Mouse (Mus musculus) layer of hippocampus, adult 9-10 months (tissue): Measurements from ENCODE around the gene Fen1.
A peak's percentile ranks its signal among the peaks of the same experiment; 100 is the strongest.

Experiments used
- DNase-seq: peaks from one replicate; pipeline ENCODE4 v3.0.0; 2022; ENCODE audit warnings: low spot score

Fen1 gene

GRCm38 (mm10) chr19:10213796-10214471 is 10.0 kb upstream of the Fen1 start:
- DNase-seq = no peak

DNA sequence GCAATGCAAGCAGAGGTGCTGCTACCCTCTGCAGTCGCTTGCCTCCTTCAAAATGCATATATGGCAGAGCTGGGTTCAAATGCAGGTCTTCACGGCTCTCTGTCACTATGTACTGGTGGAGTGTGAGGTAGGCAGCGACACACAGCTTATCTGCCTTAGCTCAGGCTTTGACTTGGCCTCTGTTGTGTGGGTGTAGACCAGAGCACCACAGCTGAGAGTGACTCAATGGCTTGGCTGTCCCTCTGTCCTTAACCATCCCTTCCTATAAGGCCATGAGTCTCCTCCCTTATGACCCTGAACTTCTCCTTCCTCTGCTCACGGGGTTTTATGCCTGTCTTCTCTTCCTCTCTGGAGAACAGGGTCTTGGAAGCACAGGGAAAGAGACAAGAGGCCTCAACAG is 6.9 kb upstream of the Fen1 start:
- no peak for DNase-seq

GRCm38 (mm10) chr19:10208851-10209250 is 4.9 kb upstream of the Fen1 start:
- DNase-seq = no peak

DNA sequence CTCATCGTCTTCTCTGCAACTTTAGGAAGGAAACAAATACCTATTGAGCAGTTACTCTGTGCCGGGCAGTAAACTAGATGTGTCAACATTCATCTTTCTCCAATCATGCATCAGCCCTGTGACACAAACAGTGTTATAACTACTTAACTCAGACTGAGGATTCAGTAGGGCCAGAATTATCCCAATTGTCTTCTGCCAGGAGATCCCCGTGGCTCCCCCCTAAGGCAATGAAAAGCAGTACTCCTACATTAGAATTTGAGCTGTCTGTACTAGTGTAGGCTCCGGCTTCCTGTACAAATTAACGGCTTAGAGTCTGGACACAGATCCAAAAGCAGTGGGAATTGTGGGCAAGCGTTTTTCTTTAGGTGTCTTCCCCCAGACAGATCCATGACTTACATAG is 1.1 kb upstream of the Fen1 start:
- DNase-seq = no peak

DNA sequence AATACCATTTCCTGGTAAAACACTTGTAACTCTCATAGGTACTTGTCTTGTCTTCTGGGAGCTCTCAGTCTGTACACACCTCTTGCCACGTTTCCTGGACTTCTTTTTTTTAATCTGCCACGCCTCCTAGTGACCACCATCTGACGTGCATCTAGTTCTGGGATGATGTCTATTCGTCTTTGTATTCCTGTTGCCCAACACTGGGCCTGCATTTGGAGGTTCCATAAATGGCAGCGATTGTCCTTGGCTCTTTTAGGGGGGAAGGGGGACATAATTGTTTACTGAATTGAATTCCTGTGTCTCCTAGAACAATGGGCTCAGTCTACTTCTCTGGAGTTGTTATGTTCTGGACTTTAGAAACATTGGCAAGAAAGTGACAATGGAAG is 640 bp upstream of the Fen1 start:
- peak; percentile 63 for DNase-seq

- no peak for DNase-seq
Observed at GRCm38 (mm10) chr19:10203146-10203847, 672 bp downstream of the Fen1 start.

GRCm38 (mm10) chr19:10198723-10199122 is 5.2 kb downstream of the Fen1 start:
- no peak for DNase-seq

- no peak for DNase-seq
Observed at GRCm38 (mm10) chr19:10198286-10198685, 5.7 kb downstream of the Fen1 start.

- DNase-seq = no peak
Observed at GRCm38 (mm10) chr19:10197130-10197529, 6.8 kb downstream of the Fen1 start.

- no peak for DNase-seq
Observed at GRCm38 (mm10) chr19:10195252-10195651, 8.7 kb downstream of the Fen1 start.

GRCm38 (mm10) chr19:10194337-10194736 is 9.6 kb downstream of the Fen1 start:
- no peak for DNase-seq

- no peak for DNase-seq
Observed at GRCm38 (mm10) chr19:10191326-10191725, 12.6 kb downstream of the Fen1 start.

DNA sequence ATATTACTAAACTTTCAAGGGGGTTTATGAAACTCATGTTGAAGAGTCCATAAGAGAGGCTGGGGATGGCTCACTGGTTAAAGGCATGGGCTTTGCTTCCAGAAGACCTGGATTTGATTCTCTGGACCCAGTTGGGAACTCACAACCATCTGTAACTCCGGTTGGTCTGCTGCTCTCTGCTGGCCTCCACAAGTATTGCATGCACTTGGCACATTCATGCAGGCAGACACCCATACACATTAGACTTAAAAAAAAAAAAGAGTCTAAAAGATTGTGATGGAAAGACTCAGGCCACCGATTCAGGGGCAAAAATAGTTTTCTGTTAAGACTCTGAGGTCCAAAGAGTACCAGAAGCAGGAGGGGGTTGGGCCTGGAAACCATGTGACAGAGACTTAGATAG is 13.2 kb downstream of the Fen1 start:
- DNase-seq = peak; percentile 74

GRCm38 (mm10) chr19:10189940-10190339 is 14.0 kb downstream of the Fen1 start:
- DNase-seq = no peak

DNA sequence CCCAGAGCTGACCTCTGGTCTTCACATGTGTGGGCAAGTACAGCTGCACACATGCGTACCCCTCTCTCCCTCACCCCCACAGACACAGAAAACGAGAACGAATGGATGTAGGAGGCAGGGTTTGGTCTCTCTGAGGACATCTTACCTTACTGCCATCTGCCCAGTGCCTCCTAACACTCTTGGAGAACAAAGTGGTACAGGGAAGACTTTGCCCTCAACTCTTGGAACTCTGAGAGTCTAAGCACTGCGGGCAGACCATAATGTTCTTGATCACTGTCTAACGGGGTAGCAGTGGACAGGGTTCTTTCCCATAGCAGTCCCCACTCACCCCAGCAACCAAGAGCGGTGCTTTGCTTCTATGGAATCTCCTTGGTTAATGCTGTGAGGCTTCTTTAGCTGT is 14.9 kb downstream of the Fen1 start:
- no peak for DNase-seq

DNA sequence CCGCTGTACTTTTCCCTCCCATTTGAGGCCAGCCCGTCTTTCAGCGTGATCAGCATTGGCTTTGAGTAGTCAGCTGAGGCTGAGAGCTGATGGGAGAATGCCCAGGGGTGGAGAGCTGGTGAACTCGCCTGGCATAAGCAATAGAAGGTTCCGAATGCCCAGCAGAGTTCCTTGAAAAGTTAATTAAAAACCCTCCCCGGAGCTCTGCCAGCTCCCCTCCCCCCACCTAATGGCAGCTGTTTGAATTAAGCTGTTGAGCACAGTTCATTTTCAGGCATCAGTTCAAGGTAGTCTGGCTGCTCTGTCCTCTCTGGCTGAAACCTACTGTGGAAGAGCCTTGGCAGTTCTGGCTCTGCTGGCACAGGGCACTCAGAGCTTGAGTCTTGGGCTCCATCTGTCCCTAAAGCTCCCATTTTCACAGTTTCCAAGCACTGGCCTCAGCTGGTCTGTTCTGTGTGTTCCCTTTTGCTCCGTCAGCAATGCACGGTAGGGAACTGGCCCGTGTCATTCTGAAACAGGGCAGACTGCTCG is 15.6 kb downstream of the Fen1 start:
- DNase-seq = no peak

DNA sequence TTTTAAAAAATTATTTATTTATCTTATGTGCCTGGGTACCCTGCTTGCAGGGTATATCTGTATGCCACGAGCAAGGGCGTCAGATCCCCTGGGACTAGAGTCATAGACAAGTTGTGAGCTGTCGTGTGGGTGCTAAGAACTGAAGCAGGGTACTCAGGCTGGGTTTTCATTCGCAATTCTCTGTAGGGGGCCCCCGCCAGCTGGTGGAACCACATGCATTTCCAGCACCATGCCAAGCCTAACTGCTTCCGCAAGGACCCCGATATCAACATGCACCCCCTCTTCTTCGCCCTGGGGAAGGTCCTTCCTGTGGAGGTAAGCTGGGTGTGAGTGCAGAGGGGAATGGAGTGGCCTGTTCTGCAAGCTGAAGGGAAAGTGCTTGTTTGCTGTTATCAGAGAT is 17.4 kb downstream of the Fen1 start:
- no peak for DNase-seq

- no peak for DNase-seq
Observed at GRCm38 (mm10) chr19:10185876-10186275, 18.1 kb downstream of the Fen1 start.

- no peak for DNase-seq
Observed at GRCm38 (mm10) chr19:10184096-10184495, 19.9 kb downstream of the Fen1 start.

GRCm38 (mm10) chr19:10183299-10183983 is 20.5 kb downstream of the Fen1 start:
- no peak for DNase-seq

GRCm38 (mm10) chr19:10182670-10183298 is 21.2 kb downstream of the Fen1 start, which contains the start of gene Fads1:
Gene Fads1, plus strand, starts transcription at chr19:10182888.
- peak; percentile 79 for DNase-seq

DNA sequence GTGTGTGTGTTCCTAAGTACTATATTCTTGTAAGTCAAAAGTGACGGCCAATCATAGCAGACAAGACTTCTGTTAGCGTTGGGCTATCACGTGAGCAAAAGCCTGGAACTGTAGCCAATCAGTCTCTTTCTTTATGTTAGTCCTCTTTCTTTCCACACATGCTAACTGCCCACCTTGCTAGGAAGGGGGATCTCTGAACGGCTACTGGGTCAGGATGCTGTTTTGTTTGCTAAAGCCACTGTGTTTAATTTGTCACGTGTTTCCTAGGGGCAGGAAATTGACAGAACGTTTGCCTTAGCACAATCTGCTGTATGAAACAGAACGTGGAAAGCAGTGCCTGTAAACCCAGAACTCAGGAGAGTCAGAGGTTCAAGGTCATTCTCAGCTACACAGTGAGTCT is 21.8 kb downstream of the Fen1 start:
- no peak for DNase-seq
